Mouse (Mus musculus) retina, embryonic 14.5 days (tissue): Measurements from ENCODE around the gene Gad1.

Experiments
- DNase-seq: peaks from one replicate; pipeline ENCODE4 v3.0.0-alpha.2; 2015; ENCODE audit warnings: low spot score

Gad1 gene

DNA sequence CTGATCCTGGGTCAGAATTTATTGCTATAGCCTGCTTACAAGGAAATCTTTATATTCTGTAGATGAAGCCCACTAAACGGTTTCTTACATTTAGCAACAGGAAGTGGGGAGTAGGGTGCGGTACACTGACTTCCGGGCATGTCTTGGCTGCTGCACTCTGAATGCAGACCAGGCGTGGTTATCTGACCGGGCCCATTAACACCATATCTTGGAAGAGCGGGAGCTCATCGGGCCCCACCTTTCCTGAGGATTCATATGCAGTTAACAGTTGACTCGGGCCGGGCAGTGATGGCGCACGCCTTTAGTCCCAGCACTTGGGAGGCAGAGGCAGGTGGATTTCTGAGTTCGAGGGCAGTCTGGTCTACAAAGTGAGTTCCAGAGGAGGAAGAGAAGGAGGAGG lies 75.5 kb downstream of the Gad1 start:
- no peak for DNase-seq

DNA sequence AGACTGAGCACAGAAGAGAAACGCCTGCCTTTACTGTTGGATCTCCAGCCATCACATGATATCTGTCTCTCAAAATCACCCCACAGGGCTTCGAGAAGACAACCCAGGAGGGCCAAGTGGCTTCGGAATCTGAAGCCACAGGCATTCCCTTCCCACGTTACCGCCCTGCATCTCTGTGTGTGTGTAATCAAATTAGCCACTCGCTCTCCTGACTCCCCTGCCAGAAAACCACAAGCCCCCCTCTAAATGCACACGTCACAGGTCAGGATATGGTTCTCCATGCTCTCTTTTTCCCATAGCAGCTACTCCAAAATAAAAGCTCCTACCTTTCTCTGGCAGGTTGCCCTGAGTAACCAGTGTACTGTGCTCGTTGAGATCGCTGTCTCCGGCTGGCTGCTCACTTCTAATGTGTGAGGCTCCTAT lies 76.5 kb downstream of the Gad1 start:
- DNase-seq = peak; percentile 78

DNA sequence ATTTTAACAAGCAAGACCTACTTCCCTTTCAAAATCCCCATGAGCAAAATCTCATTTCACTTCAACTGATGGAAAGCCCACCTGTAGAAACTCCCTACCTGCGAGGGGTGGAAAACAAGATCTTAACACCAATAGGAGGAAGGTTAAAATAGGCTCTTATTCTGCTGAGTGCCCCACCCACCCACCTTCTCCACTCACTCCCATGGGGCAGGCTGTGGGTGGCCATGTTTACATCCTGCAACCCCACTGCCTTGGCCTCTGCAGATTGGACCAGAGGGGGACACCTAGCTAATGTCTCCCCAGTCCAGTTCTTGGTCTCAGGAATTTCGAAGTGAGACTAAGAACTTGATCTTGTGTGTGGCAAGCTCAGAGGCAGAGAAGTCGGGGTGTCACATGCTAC lies 77.0 kb downstream of the Gad1 start:
- DNase-seq = no peak

DNA sequence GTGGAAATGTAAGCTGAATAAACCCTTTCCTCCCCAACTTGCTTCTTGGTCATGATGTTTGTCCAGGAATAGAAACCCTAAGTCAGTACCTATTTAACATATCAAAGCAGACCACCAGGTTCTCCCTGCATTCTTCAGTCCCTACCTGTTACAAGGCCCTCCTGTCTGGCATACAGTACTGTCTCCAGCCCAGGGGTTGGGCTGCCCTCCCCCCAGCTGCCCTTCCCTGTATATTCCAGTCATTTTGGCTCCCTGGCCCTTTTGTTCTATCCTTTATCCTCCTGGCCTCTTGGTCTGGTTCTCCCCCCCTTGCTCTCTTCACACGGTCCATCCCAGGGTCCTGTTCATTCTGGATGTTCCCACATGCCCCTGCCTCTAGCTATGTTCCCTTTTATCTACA lies 78.4 kb downstream of the Gad1 start:
- no peak for DNase-seq

DNA sequence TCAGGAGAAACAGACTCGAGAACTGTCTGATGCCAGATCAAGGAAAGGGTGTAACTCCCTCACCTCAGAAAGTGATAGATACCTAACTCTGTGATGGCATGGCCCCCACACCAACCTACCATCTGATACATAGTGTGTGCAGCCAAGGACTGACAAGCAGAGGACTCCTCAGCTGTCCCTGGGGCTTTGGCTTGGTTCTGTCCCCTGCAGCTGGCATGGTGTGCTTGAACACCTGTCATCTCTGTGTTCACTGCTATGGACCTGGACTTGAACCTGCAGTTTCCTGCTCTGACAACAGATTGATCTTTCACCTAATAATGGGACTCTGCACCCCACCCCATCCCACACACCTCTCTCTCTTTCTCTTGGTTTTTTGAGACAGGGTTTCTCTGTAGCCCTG lies 79.5 kb downstream of the Gad1 start:
- DNase-seq = no peak

DNA sequence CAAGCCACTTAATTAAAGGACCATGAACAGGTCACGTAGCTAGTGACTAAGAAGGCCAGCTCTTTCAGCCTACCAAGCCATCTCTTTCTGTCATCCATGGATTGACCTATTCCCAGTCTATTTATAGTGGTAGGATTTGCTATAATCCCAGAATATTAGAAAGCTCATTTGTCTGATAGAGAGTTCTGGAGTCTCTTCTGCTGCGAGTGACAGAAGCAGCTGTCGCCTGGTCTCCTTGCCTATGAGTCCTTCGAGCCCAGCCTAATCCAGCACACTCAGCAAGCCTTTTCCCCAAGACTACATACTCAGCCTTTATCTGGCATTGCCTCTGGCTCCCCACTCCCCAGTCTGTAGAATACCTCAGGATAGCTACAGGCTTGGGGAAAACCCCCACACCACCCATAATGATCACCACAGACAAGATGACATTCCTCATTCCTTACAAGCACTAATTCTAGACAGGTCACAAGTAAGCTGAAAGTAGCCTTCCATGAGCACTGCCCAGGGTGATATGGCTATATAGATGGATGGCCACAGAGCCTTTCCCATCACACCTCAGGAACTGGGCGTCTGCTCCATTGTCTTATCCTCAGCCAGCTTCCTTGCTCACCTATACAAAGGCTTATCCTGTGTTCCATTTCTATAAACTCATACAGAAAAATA lies 81.3 kb downstream of the Gad1 start:
- DNase-seq = no peak

DNA sequence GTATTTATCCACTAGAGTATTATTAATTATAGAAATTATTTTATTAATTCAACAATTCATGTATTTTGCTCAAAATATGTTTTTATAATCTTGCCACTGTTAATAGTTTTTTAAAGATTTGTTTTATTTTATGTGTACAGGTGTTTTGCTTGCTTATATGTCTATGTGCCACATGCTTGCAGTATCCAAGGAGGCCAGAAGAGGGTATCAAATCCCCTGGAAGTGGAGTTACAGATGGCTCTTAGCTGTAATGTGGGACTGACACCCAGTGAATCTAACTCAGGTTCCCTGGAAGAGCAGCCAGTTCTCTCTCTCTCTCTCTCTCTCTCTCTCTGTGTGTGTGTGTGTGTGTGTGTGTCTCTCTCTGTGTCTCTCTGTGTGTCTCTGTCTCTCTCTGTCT lies 88.1 kb downstream of the Gad1 start:
- DNase-seq = no peak

DNA sequence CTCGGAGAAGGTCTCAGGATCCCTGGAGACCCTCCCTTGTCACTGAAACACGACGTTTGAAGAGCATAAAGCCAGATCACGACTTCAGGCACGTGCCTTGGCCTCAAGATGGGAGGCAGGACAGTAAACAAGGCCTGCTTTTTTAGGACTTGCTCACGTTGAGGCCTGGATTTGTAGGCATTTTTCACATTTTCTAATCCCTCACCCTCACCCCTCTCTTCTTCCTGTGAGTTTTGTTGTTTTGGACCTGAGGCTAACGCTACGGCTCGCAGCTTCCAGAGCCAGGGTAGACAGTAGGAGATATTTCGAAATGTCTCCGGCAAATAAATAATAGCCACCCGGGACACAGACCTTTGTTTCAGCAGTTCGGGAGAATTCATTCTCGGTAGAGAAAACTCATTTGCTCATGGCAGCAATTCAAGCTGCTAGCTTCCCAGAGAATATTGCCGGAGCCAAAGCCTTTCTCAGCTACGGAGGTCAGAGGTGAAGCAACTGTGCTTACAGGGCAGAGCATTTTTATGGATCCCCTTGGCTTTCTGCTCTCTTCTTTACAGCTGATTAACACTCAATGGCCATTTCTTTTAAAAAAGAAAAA lies 90.2 kb downstream of the Gad1 start:
- DNase-seq = no peak

DNA sequence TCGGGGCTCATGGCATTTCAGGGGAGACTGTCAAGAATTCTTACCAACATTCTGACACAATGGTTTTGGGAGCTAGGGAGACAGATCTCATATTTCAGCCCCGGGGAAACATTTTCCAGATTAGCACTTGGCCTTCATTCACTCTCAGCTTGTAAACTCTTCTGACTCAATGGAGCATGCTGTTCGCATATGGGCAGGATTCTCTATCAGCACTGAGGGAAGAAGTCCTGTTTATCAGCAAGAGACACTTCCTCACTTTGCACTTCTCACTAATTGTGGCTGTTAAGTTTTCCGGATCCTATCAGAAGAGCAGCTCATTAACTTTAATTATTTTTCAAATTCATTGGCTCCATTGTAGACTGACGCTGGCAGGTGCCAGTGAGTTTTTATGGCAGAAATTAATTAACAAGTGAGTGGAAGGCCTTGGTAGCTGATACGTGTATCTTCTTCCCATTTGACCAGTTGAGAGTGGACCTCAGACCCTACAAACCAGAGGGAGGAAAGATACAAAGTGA lies 92.5 kb downstream of the Gad1 start:
- DNase-seq = no peak

DNA sequence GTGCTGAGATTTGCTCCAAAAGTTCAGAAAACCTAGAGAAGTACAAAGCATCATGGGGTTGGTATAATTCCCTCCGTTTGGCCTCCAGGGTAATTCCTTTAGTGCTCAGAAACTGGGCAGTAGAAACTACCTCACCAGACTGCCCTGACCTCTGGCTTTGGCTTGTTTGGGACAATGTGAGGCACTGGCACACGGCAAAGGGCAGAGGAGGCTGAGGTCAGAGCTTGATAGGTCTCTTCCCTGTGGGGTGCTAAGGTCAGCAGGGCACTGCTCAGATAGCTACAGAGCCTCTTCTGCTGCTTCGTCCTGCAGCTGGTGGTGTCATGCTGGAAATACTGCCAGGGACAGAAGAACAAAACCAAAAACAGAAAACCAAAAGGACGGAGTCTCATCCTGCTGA lies 94.8 kb downstream of the Gad1 start:
- DNase-seq = no peak

DNA sequence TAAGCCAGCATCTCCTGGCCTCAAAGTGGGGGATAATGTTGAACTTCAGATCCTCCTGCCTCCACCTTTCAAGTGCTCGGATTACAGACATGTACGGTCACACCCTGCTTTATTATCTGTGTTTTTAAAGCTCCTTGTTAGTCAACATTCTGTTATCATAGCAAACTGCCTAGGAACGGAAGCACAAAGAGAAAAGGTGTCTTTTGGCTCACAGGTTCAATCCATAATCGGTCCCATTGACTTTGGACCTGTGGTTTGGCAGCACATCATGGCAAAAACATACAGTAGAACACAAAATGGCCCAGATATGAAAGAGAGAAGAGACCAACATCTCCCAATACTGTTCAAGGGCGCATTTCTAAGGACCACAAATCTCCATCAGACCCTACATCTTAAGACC lies 95.4 kb downstream of the Gad1 start:
- DNase-seq = no peak

DNA sequence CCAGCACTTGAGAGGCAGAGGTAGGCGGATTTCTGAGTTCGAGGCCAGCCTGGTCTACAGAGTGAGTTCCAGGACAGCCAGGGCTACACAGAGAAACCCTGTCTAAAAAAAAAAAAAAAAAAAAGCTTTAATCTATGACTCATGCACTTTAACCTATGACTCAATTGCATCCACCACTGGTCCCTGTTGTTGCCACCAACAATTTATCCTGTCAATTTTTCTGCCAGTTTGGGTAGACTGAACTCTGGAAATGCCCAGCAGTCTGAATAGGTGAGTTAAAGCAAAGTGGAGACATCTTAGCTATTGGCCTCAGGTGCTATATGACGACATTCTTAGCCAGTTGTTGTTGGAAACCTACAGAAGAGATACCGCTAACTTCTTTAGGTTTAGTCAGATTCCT lies 96.6 kb downstream of the Gad1 start:
- no peak for DNase-seq
